Mouse (Mus musculus) adrenal gland, postnatal 36 days (tissue): ENCODE data around the gene Gm20767. TPM values are rescaled to one million over a fixed set of nuclear protein-coding genes. Genes with fewer than 3 reads are reported as not detected.
"Not testable (repeated sequence)": the region's sequence is repeated elsewhere in the genome, so short reads cannot be mapped to it uniquely, and the experiment has no call there.

Source experiments
- DNase-seq, 2 experiments: peaks; one replicate each; pipeline ENCODE4 v3.0.0; 2021; ENCODE audit warnings: mixed read lengths in 1 of 2
- long read RNA-seq, 2 experiments: library from polyadenylated mRNA; stranded (forward); transcript quantifications; one replicate each; pipeline ENCODE4 v2.0.0; 2021; ENCODE audit warnings: borderline sequencing depth in 2 of 2
- total RNA-seq, 2 experiments: library from RNA; stranded (reverse); gene quantifications; 2 replicates each; pipeline ENCODE4 v1.2.3; 2021

Gene Gm20767
- total RNA-seq: not detected
- long read RNA-seq, experiment 1: 0 reads
- long read RNA-seq, experiment 2: 0 reads

- not testable (repeated sequence) for DNase-seq
Measured at GRCm38 (mm10) chr13:120139946-120140345, at the start of gene Gm20767. TSS of gene Gm20767 (plus strand) at chr13:120140246.

GRCm38 (mm10) chr13:120092950-120093349 is 47.1 kb upstream of the Gm20767 start:
- not testable (repeated sequence) for DNase-seq

DNA sequence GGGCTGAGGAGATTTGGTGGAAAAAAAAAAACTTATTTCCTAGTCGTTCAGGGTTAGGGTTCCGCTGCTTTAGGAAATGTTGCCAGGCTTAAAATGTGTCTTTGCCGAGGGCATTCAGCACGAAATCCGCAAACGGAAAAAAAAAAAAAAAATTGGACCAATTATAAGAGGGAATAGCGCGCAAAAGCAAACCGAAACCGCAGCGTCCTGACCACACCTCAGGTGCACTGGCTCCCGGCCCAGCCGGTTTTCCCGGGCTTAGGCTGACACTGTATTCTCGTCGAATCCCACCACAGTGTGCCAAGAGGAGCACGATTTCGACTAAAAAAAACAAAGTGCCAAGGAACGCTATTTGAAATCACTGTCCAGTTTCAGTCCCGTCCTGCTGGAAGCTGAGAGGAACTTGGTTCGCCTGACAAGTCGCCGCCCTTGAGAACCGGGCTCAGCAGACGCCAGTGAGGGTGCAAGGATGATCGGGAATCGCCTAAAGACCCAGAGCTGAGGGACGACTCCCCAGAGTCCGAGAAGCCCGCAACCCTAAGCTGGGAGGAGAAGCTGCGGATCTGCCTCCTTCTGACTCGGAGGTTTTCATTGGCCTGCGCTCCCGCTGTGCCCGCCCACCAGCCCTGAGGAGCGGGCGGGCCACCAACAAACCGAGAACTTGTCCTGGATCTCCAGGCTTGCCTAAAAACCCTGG is 43.7 kb upstream of the Gm20767 start:
- DNase-seq: peak in 1 of 2 experiments; percentile 5

- DNase-seq: not testable (repeated sequence)
Measured at GRCm38 (mm10) chr13:120096938-120097256, 43.1 kb upstream of the Gm20767 start.

- not testable (repeated sequence) for DNase-seq
Measured at GRCm38 (mm10) chr13:120099327-120099726, 40.7 kb upstream of the Gm20767 start.

DNA sequence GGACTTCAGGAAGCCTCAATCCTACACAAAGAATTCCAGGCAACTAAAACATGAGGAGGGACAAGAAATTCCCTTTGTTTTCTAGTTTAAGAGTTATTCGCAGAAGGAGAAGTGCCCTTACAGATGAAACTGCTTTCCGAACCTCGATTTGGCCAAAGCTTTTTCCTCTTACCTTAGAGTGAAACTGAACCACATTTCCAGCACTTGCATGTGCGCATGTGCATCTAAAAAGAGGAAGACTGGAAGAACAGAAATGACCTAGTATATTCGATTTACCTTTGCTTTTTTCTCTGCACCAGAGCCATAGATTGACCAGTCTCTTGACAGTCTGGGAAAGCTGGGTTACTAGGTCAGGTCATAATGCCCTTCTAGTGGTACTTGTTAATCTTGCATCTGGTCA is 33.5 kb upstream of the Gm20767 start:
- DNase-seq: not testable (repeated sequence)

GRCm38 (mm10) chr13:120107000-120107399 is 33.0 kb upstream of the Gm20767 start:
- DNase-seq: not testable (repeated sequence)

DNA sequence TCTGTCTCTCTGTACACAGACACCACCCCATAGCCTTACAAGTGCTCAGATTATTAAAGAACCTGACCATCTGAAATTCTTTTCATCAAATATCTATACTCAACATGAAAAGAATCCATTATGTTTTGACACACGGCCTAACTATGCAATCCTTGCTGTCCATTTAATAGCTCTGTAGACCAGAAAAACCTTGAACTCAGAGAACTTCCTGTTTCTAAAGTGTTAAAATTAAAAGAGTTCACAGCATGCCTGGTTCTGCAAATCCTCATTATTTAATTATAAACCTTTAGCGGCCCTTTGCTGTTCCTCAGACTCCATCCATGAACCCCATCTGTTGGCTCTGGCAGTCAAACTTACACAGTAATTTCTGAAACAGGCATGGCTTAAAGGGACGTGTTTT is 2.3 kb downstream of the Gm20767 start:
- DNase-seq: not testable (repeated sequence)

- DNase-seq: not testable (repeated sequence)
Measured at GRCm38 (mm10) chr13:120149660-120150407, 9.8 kb downstream of the Gm20767 start.

GRCm38 (mm10) chr13:120150589-120150988 is 10.5 kb downstream of the Gm20767 start:
- DNase-seq: not testable (repeated sequence)

- peak; percentile 28 to 45 for DNase-seq
Measured at GRCm38 (mm10) chr13:120168301-120168700, 28.3 kb downstream of the Gm20767 start.

DNA sequence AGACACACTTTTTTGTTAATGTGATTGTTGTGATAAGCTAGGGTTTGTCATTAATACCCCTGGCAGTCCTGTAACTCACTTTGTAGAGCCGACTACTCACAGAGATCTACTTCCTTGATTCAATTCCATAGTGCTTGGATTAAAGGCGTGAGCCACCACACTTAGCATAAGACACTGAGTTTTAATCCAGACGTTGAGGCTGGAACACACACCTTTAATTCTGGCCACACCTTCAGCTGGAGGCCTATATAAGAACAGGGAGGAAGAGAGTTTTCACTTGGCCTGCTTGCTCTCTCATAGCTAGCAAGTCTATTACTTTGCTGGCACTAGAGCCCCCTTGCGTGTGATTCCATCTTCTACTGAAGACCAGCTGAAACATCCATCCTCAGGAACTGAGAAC is 32.1 kb downstream of the Gm20767 start, which contains the start of gene Gm21818:
Gm21818 (plus strand) TSS at position 301 of the 400 bp plus-strand sequence.
- not testable (repeated sequence) for DNase-seq

GRCm38 (mm10) chr13:120196189-120196821 is 56.3 kb downstream of the Gm20767 start:
- DNase-seq: not testable (repeated sequence)

Other genes with a start within 250 kb of the Gm20767 start
- not detected for gene Tcstv1, start 245.5 kb upstream of the Gm20767 start, total RNA-seq
- gene Gm21761, start 211.0 kb upstream of the Gm20767 start, total RNA-seq: not detected
- not detected for gene B020031M17Rik, start 189.4 kb upstream of the Gm20767 start, total RNA-seq
- gene Gm36079, start 113.2 kb upstream of the Gm20767 start, total RNA-seq: not detected
- gene Gm21188, start 88.1 kb upstream of the Gm20767 start, total RNA-seq: under 1 TPM; 0.26 to 0.53 TPM
- not detected for gene Gm21818, start 32.2 kb downstream of the Gm20767 start, total RNA-seq
- not detected for gene Gm21762, start 75.7 kb downstream of the Gm20767 start, total RNA-seq
- not detected for gene Gm21731, start 98.9 kb downstream of the Gm20767 start, total RNA-seq
- not detected for gene AF067061, start 122.9 kb downstream of the Gm20767 start, total RNA-seq
- not detected for gene BC147527, start 160.1 kb downstream of the Gm20767 start, total RNA-seq
- not detected for gene Tcstv3, start 176.6 kb downstream of the Gm20767 start, total RNA-seq